Mouse (Mus musculus) spleen, adult 2 months (tissue): ENCODE results near the gene Tmem186. TPM values are rescaled to one million over a fixed set of nuclear protein-coding genes. Genes with fewer than 3 reads are reported as not detected.

ENCODE experiments used
- DNase-seq, 2 experiments: peaks; one replicate each; pipeline versions ENCODE4 v3.0.0 to v3.0.0-alpha.2; 2012 to 2021; ENCODE audit warnings: low spot score in 2 of 2, low read depth in 1 of 2
- H3K27ac ChIP-seq: fragments of 200-500 bp; 2 replicates; pipeline ENCODE4 v1.5.1; 2012; ENCODE audit warnings: low read length, inconsistent platforms; ENCODE audit not compliant: insufficient read depth
- H3K27me3 ChIP-seq: fragments of 200-500 bp; 2 replicates; pipeline ENCODE4 v1.6.1; 2012; ENCODE audit warnings: mild to moderate bottlenecking, moderate library complexity, low read length, inconsistent platforms; ENCODE audit not compliant: control insufficient read depth, insufficient read depth
- H3K36me3 ChIP-seq: fragments of 200-500 bp; 2 replicates; pipeline ENCODE4 v1.6.1; 2012; ENCODE audit warnings: mild to moderate bottlenecking, low read length, inconsistent platforms; ENCODE audit not compliant: control insufficient read depth, insufficient read depth
- H3K4me1 ChIP-seq: fragments of 200-500 bp; 2 replicates; pipeline ENCODE4 v1.6.1; 2011; ENCODE audit warnings: inconsistent platforms; ENCODE audit not compliant: control insufficient read depth, insufficient read depth, insufficient read length
- H3K4me3 ChIP-seq: fragments of 200-500 bp; 2 replicates; pipeline ENCODE4 v1.5.1; 2011; ENCODE audit warnings: mild to moderate bottlenecking, inconsistent platforms; ENCODE audit not compliant: insufficient read depth, insufficient read length; ENCODE audit errors: extremely low read depth
- CTCF ChIP-seq: fragments of 200-500 bp; IDR thresholded peaks from 2 replicates; pipeline ENCODE4 v1.5.1; 2011; ENCODE audit warnings: mild to moderate bottlenecking, inconsistent platforms; ENCODE audit not compliant: insufficient read depth, insufficient read length, insufficient replicate concordance; ENCODE audit errors: extremely low read depth
- POLR2A ChIP-seq: fragments of 200-500 bp; IDR thresholded peaks from 2 replicates; pipeline ENCODE4 v1.6.1; 2011; ENCODE audit warnings: low read depth, low read length, inconsistent platforms
- WGBS: fragments of 180-500 bp; shearing (Covaris S2); methylation state at CpG from one replicate; pipeline ENCODE4 v1.1.7; 2018; 5-methylcytosine and 5-hydroxymethylcytosine counted together
- polyA plus RNA-seq: library from polyadenylated mRNA; depleted of rRNA; stranded (reverse); fragments of >200 nt; gene quantifications from 2 replicates; pipeline ENCODE4 v1.2.3, GENCODE M21; 2012; rRNA removed

Gene Tmem186
- polyA plus RNA-seq: 9.7 and 10.4 TPM in 2 replicates

DNA sequence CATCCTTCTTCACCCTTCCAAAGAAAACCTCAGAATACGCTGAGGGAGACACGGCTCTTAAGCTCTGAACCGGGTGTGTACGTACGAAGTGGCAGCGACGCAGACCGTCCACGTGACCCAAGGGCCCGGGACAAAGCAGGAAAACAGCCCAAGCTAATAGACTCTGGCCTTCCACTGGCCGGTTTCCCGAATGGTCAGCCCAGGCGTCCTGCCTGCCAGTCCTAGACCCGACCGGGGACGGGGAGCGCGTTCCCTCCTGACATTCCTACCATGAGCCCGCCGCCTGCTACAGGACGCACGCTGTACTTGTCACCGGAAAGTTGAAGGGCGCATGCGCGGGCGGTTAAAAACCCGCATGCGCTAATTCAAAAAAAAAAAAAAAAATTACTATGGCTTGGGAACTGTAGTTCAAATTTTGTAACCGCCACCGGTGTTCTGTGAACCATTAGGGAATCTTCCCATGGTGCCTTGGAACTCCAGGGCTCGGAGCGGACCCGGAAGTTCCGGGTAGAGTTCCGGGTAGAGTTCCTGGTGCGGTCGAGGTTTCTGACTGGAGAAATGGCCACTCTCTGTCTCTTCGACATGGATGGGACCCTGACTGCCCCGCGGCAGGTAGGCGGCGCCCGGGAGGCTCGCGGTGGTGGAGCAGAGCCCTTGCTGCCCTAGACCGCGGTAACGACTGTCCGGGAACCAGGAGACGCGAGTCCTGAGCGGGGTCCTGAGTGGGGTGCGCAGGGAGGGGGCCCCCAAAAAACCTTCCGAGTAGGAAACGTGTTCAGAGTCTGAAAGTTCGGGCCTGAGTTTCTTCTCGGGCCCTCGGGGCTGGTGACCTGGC lies at the start of gene Tmem186, which contains the start of gene Pmm2:
Tmem186 (minus strand) TSS at position 496 of the 835 bp plus-strand sequence.
Pmm2 (plus strand) TSS at position 458 of the 835 bp plus-strand sequence.
- peaks cover 5% of the 10 kb centered on the region; the same call in 1 of the 2 replicates for H3K4me1 ChIP-seq
- peak within 1 kb of the TSS; percentile 99 for H3K4me3 ChIP-seq
- WGBS: under 1% methylated on average over 59 of the region's 59 CpGs
- TF ChIP-seq POLR2A (no peak), CTCF (no peak)
- H3K27ac ChIP-seq: peak within 1 kb of the TSS; percentile 93
- peak; percentile 68 to 77 for DNase-seq
- no peaks in the 10 kb centered on the region for H3K27me3 ChIP-seq
- H3K36me3 ChIP-seq: no peaks in the 10 kb centered on the region; the same call in none of the 2 replicates

DNA sequence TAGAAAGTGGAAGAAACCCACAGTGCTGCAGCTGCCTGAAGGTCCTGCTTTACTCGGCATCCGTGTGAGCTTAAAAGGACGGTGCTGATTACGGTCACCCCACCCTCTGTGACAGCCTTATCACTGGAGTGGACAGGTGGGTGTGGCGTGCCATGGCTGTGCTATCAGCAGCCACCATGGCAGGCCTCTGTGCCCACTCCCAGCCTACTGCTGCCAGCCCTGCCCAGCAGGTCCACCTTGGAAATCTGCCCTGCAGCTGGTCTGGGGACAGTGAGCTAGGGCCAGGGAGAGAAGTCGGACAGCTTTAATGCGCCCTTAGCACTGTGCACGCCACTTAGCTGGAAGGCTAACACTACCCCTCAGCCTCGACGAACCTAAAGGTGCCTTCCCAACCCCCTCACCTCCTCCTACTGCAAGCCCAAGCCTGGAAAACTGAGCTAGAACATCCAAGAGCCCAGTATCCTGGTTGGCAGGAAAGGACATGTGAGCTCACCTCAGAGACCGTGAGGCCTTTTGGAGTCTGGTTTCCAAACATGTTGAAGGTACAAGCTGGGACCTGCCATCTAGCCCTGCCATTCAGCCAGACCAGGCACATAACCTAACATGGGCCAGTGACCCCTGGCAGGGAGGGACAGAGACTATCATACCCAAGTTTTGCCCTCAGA lies 49.5 kb upstream of the Tmem186 start:
- H3K27ac ChIP-seq: peak overlapping the region; percentile 47; the same call in 1 of the 2 replicates
- WGBS: 88% methylated on average over 11 of the region's 11 CpGs
- no peaks in the 10 kb centered on the region for H3K27me3 ChIP-seq
- TF ChIP-seq CTCF (no peak), POLR2A (no peak)
- no peak overlapping the region for H3K4me3 ChIP-seq
- peaks cover 28% of the 10 kb centered on the region for H3K36me3 ChIP-seq
- H3K4me1 ChIP-seq: no peaks in the 10 kb centered on the region
- DNase-seq: no peak

DNA sequence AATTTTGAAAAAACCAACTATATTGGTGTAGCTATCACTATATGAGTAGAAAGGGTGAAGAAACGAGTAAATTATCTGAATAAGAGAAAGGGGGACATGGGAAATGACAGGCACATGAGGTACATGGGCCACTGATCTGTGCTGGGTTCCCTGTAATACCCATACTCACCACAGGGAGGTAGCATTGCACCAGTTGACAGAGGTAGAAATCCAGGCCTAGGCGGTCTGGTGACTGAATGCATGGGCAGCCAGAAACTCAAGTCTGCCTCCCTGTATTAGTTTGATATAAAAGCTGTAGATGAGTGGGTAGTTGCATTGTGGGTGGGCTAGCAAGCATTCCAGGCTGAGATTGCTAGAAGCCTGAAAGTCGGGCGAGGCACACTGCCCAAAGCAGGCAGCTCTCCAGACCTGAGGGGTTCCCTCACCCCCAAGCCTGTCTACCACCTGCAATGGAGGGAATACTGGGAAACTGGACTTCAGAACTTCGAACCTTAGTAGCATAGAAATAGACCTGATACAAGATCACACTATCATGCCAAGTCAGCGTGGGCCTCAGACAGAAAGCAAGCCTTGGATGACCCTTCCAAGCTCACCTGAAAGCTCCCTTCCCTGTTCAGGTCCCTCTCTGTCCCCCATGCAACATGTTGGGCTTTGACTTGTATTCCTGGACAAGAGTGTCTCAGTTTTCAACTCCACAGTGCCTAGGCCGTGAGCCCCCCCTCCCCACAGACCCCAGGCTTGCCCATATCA lies 48.8 kb upstream of the Tmem186 start:
- 55% methylated on average over 7 of the region's 7 CpGs for WGBS
- peaks cover 21% of the 10 kb centered on the region for H3K36me3 ChIP-seq
- H3K27ac ChIP-seq: no peak overlapping the region; the same call in 1 of the 2 replicates
- no peaks in the 10 kb centered on the region for H3K4me1 ChIP-seq
- H3K4me3 ChIP-seq: no peak overlapping the region
- peak; percentile 55 to 69 for DNase-seq
- TF ChIP-seq POLR2A (no peak), CTCF (peak; percentile 79; the same call in 1 of the 2 replicates)
- no peaks in the 10 kb centered on the region for H3K27me3 ChIP-seq

DNA sequence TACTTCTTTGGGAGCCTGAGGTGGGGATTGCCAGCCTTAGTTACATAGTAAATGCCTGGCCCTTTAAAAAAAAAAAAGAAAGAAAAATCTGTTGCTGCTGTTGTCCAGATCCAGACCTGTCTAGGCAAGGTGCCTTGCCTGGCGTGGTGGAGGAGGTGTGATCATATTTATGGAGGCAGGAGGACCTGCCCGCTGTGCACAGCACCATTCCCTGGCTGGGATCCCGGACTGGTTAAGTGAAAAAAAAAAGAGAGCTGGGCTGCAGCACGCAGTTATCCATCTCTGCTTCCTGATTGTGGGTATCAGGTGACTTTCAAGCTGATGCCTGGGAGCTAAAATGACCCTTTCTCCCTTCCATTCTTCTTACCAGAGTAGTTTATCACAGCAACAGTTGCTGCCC lies 47.6 kb upstream of the Tmem186 start:
- H3K4me1 ChIP-seq: no peaks in the 10 kb centered on the region
- WGBS: 81% methylated on average over 4 of the region's 4 CpGs
- TF ChIP-seq POLR2A: no peak
- no peak for TF ChIP-seq CTCF
- H3K27ac ChIP-seq: no peak overlapping the region
- no peak for DNase-seq
- H3K27me3 ChIP-seq: no peaks in the 10 kb centered on the region
- peaks cover 12% of the 10 kb centered on the region for H3K36me3 ChIP-seq
- no peak overlapping the region for H3K4me3 ChIP-seq

DNA sequence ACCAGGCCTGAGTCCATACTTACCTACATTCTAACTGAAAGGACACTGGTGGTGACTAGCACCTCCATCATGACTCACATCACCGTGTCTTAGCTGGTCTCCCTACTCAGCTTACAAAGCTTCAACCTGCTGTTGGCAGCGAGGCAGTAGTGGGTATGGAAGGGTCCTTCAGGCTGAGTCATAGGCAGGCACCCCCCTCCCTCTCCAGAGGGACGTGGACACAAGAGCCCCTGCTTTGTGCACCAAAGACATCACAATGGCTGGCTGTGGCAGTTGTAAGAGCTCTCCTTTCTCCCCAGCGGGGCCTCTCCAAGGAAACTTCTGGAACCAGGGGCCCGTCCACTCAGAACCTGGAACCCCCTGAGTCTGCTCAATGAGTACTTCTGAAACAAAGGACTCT lies 43.0 kb upstream of the Tmem186 start, which contains the start of gene Gm5767:
Gm5767 (plus strand) TSS at position 301 of the 400 bp plus-strand sequence.
- 88% methylated on average over 5 of the region's 5 CpGs for WGBS
- no peaks in the 10 kb centered on the region for H3K27me3 ChIP-seq
- no peaks in the 10 kb centered on the region for H3K36me3 ChIP-seq
- no peak within 1 kb of the TSS for H3K27ac ChIP-seq
- H3K4me3 ChIP-seq: no peak within 1 kb of the TSS
- DNase-seq: no peak
- no peaks in the 10 kb centered on the region for H3K4me1 ChIP-seq
- TF ChIP-seq CTCF: no peak
- no peak for TF ChIP-seq POLR2A

DNA sequence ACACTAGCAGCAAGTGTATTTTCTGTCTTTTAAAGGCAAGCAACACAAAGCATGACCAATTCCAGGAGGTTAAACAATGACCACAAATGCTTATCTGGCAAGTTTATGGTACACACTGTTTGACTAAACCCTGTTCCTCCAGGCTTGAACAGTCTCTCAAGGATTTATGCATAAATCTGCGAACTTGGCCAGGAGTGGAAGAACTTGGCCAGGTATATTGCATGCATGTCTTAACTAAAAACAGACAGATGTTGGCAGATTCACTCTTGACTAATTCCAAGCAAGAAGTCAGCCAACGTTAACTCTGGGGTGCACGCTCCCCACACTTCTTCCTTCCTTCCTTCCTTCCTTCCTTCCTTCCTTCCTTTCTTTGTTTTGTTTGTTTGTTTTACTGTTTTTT lies 42.3 kb upstream of the Tmem186 start:
- no peaks in the 10 kb centered on the region for H3K4me1 ChIP-seq
- no peaks in the 10 kb centered on the region for H3K27me3 ChIP-seq
- H3K27ac ChIP-seq: no peak overlapping the region
- TF ChIP-seq CTCF (no peak), POLR2A (no peak)
- no peaks in the 10 kb centered on the region for H3K36me3 ChIP-seq
- DNase-seq: no peak
- no peak overlapping the region for H3K4me3 ChIP-seq
- 61% methylated on average over 3 of the region's 3 CpGs for WGBS
